Mouse (Mus musculus) liver, postnatal 0 days (tissue): ENCODE data around the gene Nf1.

Experiments
- CTCF ChIP-seq: sonication (generic); IDR thresholded peaks from 2 replicates; pipeline ENCODE4 v1.5.1; 2016; ENCODE audit warnings: antibody characterized with exemption, low read depth
- EP300 ChIP-seq: IDR thresholded peaks from 2 replicates; pipeline ENCODE4 v1.6.1; 2016; ENCODE audit warnings: antibody characterized with exemption, low read depth, mild to moderate bottlenecking

GRCm38 (mm10) chr11:79468097-79468496 lies 128.6 kb downstream of the Nf1 start:
- TF ChIP-seq EP300 = no peak
- TF ChIP-seq CTCF = no peak
